Mouse (Mus musculus): Measurements from ENCODE around the gene Matn4.

- no peak for TF ChIP-seq CTCF (conservative IDR thresholded peaks at IDR 0.05; ENCODE audit: insufficient read depth, insufficient read length, low read depth, low read length)
- TF ChIP-seq POLR2A (IDR thresholded peaks at IDR 0.05; ENCODE audit: low read depth, low read length), result no peak
These were observed 33.3 kb upstream of the Matn4 start for GRCm38 (mm10) chr2:164438257-164438656.

Data from kidney, adult 2 months (tissue).